Mouse (Mus musculus) heart, embryonic 13.5 days (tissue): Measurements from ENCODE around the gene Tnp2. TPM values are rescaled to one million over a fixed set of nuclear protein-coding genes. Genes with fewer than 3 reads are reported as not detected.
"Not testable (repeated sequence)": the region's sequence is repeated elsewhere in the genome, so short reads cannot be mapped to it uniquely, and the experiment has no call there.

Experiments used
- ATAC-seq: fragments of 200-750 bp; cut with Nextera tagmentation; 2 replicates; pipeline ENCODE4 v1.8.0; 2017; ENCODE audit warnings: moderate TSS enrichment; ENCODE audit not compliant: insufficient number of reproducible peaks, low FRiP score, low TSS enrichment; ENCODE audit errors: extremely low read depth
- H3K27ac ChIP-seq: fragments of 300-500 bp; sonication (generic); replicated peaks from 2 replicates; pipeline ENCODE4 v1.5.1; 2015; ENCODE audit warnings: moderate library complexity, mild to moderate bottlenecking, inconsistent platforms
- H3K27me3 ChIP-seq: fragments of 300-500 bp; sonication (generic); replicated peaks from 2 replicates; pipeline ENCODE4 v1.6.1; 2015; ENCODE audit warnings: mild to moderate bottlenecking, inconsistent platforms
- H3K36me3 ChIP-seq: fragments of 300-500 bp; sonication (generic); 2 replicates; pipeline ENCODE4 v1.6.1; 2015; ENCODE audit warnings: mild to moderate bottlenecking, inconsistent platforms
- H3K4me1 ChIP-seq: fragments of 300-500 bp; sonication (generic); 2 replicates; pipeline ENCODE4 v1.6.1; 2015; ENCODE audit warnings: inconsistent platforms
- H3K4me2 ChIP-seq: fragments of 300-500 bp; sonication (generic); 2 replicates; pipeline ENCODE4 v1.6.1; 2015; ENCODE audit warnings: inconsistent platforms, mild to moderate bottlenecking, moderate library complexity
- H3K4me3 ChIP-seq: fragments of 300-500 bp; sonication (generic); 2 replicates; pipeline ENCODE4 v1.5.1; 2015; ENCODE audit warnings: moderate library complexity, mild to moderate bottlenecking, inconsistent platforms
- H3K9ac ChIP-seq: fragments of 300-500 bp; sonication (generic); 2 replicates; pipeline ENCODE4 v1.6.1; 2015; ENCODE audit warnings: inconsistent platforms, mild to moderate bottlenecking, moderate library complexity
- H3K9me3 ChIP-seq: fragments of 300-500 bp; sonication (generic); 2 replicates; pipeline ENCODE4 v1.6.1; 2016; ENCODE audit warnings: inconsistent platforms
- WGBS: fragments of 180-500 bp; shearing (Covaris S2); methylation state at CpG from one replicate; pipeline ENCODE4 v1.1.7; 2015; ENCODE audit warnings: mixed read lengths; 5-methylcytosine and 5-hydroxymethylcytosine counted together
- polyA plus RNA-seq: library from polyadenylated mRNA; unstranded; fragments of >200 nt; fragmentation: Nextera tagmentation; extraction: Ambion mirVana; gene quantifications from 2 replicates; pipeline ENCODE4 v1.2.1, GENCODE M21; 2015

Gene Tnp2
- polyA plus RNA-seq, 1 experiment from 2014 or later = not detected

DNA sequence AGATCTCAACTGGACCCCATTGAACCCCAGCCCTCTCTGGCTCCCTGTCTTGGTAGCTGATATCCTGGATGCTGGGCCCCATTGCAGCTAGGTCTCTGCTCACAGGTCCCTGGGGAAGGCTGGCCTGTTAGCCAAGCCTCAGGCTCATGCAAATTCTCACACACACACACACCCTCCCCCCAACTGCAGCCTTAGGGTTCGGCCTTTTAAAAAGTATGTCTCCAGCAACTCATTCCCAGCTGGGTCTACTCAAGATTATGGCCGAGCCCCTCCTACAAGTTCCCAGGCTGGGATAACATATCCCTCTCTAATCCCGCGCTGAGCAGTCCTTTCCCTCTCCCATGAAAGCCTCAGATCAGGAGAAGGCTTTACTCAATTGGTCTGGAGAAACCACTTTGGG lies 32.9 kb upstream of the Tnp2 start:
- no peak for ATAC-seq

DNA sequence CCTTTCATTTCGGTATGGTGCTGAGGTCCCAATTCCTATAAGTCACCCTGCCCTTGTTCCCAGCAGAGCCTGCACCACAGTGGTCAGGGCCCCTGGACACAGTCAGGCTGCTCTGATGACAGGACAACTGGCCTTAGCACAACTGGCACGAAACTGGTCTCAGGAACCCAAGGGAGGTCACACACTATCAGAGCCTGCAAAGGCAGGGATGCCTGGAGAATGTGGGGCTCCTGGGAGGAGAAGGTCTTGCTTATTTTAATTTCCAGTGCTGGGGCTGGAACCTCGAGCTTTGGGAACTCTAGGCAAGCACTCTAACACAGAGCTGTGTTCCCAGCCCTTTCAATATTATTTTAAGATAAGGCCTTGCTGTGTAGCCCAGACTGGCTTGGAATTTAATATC lies 31.5 kb upstream of the Tnp2 start:
- no peaks in the 10 kb centered on the region for H3K27me3 ChIP-seq

More for the DNA sequence above, 32.9 kb upstream of the Tnp2 start:
- Histone ChIP-seq H3K9ac (no peak overlapping the region), H3K9me3 (no peaks in the 10 kb centered on the region), H3K36me3 (no peaks in the 10 kb centered on the region), H3K4me2 (no peak overlapping the region), H3K27ac (no peak overlapping the region), H3K4me3 (no peak overlapping the region), H3K4me1 (peaks cover 28% of the 10 kb centered on the region), H3K27me3 (no peaks in the 10 kb centered on the region)
- 50% methylated on average over 4 of the region's 4 CpGs for WGBS

DNA sequence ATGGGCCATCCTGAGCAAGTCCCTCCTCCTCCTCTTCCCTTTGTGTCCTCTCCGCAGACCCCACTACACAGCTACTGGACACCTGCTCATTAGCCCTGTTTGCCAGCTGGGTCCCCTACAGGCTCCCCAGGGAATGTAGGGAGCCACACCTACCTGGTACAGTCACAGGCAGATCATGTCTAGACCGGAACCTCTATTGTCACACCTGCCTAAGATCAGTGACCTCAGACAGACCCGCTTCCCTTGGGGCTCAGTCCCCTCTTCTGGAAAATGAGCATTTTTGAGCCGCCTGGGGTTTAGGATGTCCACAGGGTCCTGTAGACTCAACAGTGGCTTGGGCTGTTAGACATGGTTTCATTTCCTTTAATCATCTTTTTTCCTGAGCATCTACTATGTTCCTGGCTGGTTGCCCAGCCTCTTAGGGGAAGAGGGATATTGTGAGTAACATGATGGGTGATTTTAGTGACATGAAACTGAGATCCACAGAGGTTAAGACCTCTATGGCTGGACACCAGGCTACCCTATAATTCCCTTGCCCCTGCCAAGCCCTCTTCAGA lies 30.2 kb upstream of the Tnp2 start:
- Histone ChIP-seq H3K36me3 (no peaks in the 10 kb centered on the region), H3K9me3 (no peaks in the 10 kb centered on the region), H3K27ac (no peak overlapping the region), H3K27me3 (no peaks in the 10 kb centered on the region), H3K4me3 (no peak overlapping the region), H3K4me2 (no peak overlapping the region), H3K4me1 (peaks cover 38% of the 10 kb centered on the region), H3K9ac (no peak overlapping the region)
- ATAC-seq = no peak
- WGBS = 82% methylated on average over 4 of the region's 4 CpGs

More for the DNA sequence above, 31.5 kb upstream of the Tnp2 start:
- 34% methylated on average over 3 of the region's 3 CpGs for WGBS
- H3K4me1 ChIP-seq = peaks cover 30% of the 10 kb centered on the region
- ATAC-seq = no peak
- H3K9me3 ChIP-seq = no peaks in the 10 kb centered on the region
- no peak overlapping the region for H3K4me2 ChIP-seq
- no peak overlapping the region for H3K4me3 ChIP-seq
- no peak overlapping the region for H3K9ac ChIP-seq
- no peaks in the 10 kb centered on the region for H3K36me3 ChIP-seq
- H3K27ac ChIP-seq = peak overlapping the region; percentile 43; the same call in 1 of the 2 replicates

DNA sequence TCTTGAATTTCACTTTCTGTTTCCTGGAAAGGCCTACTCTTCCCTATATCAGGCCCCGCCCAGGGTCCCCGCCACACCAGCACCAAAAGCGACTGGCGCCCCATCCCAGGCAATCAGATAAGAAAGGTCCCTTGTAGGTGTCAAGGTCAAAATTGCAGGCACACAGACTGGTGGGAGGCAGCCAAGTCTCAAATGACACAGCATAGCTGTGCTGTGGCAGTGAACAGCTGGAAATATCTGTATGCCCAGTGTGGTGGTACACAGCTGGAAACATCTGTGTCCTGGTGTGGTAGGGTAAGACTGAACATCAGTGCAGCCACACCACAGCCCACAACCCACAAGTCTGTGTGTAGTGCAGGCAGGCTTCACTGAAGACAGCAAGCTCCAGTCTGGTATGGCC lies 26.4 kb upstream of the Tnp2 start:
- Histone ChIP-seq H3K9ac (no peak overlapping the region), H3K27ac (no peak overlapping the region), H3K4me1 (peaks cover 37% of the 10 kb centered on the region), H3K4me2 (no peak overlapping the region), H3K36me3 (no peaks in the 10 kb centered on the region), H3K27me3 (peaks cover 5% of the 10 kb centered on the region; the same call in 1 of the 2 replicates), H3K4me3 (no peak overlapping the region), H3K9me3 (no peaks in the 10 kb centered on the region)
- ATAC-seq = no peak
- WGBS = 38% methylated on average over 4 of the region's 4 CpGs

DNA sequence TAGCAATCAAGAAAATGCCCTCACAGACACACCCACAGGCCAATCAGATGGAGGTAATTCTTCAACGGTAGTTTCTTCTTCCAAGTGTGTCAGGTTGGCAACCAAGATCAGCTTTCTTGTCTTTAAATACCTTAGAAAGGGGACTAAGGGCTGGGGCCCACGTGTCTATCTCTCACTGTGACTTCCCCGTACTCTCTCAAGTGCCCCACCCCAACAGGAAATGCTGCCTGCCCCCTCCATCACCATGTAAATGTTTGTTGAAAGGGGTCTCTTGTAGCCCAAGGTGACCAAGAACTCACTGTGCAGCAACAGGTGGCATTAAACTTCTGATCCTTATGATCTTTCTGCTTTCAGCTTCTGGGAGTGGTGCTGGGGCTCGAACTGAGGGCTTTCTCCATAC lies 25.3 kb upstream of the Tnp2 start:
- H3K4me2 ChIP-seq = no peak overlapping the region
- no peak for ATAC-seq
- no peak overlapping the region for H3K27ac ChIP-seq
- 75% methylated on average over 4 of the region's 4 CpGs for WGBS
- H3K9me3 ChIP-seq = no peaks in the 10 kb centered on the region
- H3K27me3 ChIP-seq = peaks cover 5% of the 10 kb centered on the region; the same call in 1 of the 2 replicates
- H3K9ac ChIP-seq = no peak overlapping the region
- H3K4me3 ChIP-seq = no peak overlapping the region
- H3K36me3 ChIP-seq = no peaks in the 10 kb centered on the region
- peaks cover 30% of the 10 kb centered on the region for H3K4me1 ChIP-seq

DNA sequence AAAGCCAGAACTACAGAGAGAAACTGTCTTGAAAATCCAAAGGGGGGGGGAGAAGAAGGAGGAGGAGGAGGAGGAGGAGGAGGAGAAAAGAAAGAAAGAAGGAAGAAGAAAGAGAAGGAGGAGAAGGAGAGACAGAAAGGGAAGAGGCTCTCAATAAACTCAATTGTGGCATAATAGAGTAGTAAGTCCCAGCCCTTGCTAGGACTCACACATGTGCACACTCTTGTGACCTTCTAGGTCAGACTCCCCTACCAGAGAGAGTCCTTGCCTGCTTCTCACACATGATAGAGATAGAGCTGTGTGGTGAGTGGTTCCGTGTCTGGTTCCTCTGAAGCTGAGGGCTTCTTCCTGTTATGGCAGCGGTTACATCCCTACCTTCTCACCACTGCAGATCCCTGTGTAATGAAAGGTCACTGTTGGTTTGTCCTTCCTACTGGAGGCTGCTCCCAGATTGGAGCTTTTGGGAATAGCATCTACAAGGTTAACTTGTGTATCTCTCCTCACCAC lies 24.5 kb upstream of the Tnp2 start, which contains the start of gene Gm11172:
Gene Gm11172, plus strand, starts transcription at position 51 of the 507 bp plus-strand sequence.
- Histone ChIP-seq H3K27me3 (peaks cover 5% of the 10 kb centered on the region; the same call in 1 of the 2 replicates), H3K4me3 (no peak within 1 kb of the TSS), H3K4me1 (peaks cover 30% of the 10 kb centered on the region), H3K9ac (no peak within 1 kb of the TSS), H3K9me3 (no peaks in the 10 kb centered on the region), H3K27ac (no peak within 1 kb of the TSS), H3K4me2 (no peak within 1 kb of the TSS), H3K36me3 (no peaks in the 10 kb centered on the region)
- WGBS = 67% methylated on average over 2 of the region's 2 CpGs
- no peak for ATAC-seq

DNA sequence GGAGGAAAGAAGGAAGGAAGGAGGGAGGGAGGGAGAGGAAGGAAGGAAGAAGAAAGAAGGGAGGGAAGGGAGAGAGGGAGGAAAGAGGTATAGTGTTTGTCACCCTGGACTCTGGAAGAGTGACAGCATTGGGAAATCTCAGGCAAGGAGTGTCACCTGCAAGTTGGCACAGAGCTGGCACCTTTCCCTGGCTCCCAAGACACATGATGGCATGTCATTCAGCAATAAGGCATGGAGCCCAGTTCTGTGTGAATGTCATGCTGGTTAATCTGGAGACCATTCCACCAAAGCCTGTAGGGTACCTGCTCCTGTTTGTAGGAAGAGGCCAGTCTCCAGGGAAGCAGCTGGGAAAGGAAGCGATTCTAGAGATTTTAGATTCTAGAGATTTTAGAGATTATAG lies 21.9 kb upstream of the Tnp2 start:
- 76% methylated on average over 1 of the region's 1 CpGs for WGBS
- no peak overlapping the region for H3K27ac ChIP-seq
- peaks cover 8% of the 10 kb centered on the region for H3K27me3 ChIP-seq
- no peak overlapping the region for H3K9ac ChIP-seq
- no peak for ATAC-seq
- H3K4me2 ChIP-seq = no peak overlapping the region
- peaks cover 21% of the 10 kb centered on the region for H3K4me1 ChIP-seq
- H3K9me3 ChIP-seq = no peaks in the 10 kb centered on the region
- H3K36me3 ChIP-seq = no peaks in the 10 kb centered on the region
- no peak overlapping the region for H3K4me3 ChIP-seq

DNA sequence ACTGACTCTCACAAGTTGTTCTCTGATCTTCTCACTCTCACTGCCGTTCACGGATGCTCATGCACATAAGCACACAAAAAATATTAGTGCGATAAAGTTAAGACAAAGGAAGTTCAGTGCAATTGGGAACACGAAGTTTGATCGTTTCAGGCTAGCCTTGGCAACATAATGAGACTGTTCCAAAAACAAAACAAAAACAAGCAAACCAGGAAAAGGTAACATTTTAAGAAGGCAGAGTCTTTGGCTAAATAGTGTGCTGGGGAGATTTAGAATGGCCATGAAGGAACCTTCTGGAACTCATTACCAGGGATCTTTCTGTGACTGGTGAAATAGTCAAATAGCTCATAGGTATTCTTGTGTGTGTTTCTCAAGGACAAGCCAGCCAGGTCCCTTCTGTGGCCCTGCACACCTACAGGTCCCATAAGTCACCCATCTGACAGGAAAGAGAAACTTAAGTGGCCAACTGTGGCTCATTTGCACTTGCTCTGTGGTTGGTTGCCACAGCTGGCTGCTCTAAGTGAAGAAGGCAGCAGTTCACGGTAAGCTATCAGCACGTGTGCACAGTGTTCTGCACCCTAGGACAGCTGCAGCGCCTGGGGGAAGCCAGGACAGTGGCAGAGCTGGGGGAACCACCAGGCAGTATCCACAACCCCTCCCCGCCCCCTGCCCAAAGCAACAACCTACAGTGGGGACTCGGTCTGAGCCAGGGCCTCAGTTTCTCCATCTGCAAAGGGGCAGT lies 17.5 kb upstream of the Tnp2 start, which contains the start of gene Prm1:
Gene Prm1, minus strand, starts transcription at position 51 of the 739 bp plus-strand sequence.
- 71% methylated on average over 10 of the region's 10 CpGs for WGBS
- Histone ChIP-seq H3K9ac (no peak within 1 kb of the TSS), H3K4me3 (no peak within 1 kb of the TSS), H3K4me2 (no peak within 1 kb of the TSS), H3K9me3 (no peaks in the 10 kb centered on the region), H3K27me3 (peaks cover 7% of the 10 kb centered on the region), H3K36me3 (no peaks in the 10 kb centered on the region), H3K4me1 (peaks cover 2% of the 10 kb centered on the region), H3K27ac (no peak within 1 kb of the TSS)
- no peak for ATAC-seq

DNA sequence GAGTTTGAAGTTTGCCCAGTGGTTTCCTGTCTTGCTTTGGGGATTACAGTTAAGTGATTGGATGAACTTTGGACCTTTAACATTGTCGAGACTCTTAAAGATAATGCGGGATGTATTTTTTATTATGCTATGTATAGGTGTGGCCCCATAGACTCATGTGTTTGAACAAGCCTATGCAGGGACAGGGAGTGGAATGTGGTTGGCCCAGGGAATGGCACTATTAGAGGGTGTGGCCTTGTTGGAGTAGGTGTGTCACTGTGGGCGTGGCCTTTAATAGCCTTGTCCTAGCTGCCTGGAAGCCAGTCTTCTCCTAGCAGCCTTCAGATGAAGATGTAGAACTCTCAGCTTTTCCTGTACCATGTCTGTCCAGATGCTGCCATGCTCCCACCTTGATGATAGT lies 14.0 kb upstream of the Tnp2 start:
- H3K4me1 ChIP-seq, H3K4me2 ChIP-seq, H3K27ac ChIP-seq, H3K36me3 ChIP-seq, H3K4me3 ChIP-seq, H3K27me3 ChIP-seq, ATAC-seq, H3K9me3 ChIP-seq, H3K9ac ChIP-seq: not testable (repeated sequence)
- 80% methylated on average over 3 of the region's 3 CpGs for WGBS

DNA sequence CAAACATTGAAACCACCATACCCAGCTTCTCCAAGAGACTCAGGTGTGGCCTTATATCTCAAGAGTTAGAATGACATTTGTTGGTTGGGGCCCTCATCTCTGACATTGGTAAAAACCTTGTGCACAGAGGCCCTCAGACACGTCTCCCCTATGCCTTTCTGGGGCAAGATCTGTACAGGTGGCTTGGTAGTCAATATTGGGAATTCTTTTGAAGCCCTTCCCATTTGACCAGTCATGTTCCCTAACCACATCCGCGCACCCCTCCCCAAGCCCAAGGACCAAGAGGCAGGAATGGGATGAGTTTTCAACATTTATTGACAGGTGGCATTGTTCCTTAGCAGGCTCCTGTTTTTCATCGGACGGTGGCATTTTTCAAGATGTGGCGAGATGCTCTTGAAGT lies 7.6 kb upstream of the Tnp2 start, which contains the start of gene Prm2:
Gene Prm2, minus strand, starts transcription at position 101 of the 400 bp plus-strand sequence.
- WGBS = 69% methylated on average over 6 of the region's 6 CpGs
- no peak for ATAC-seq

DNA sequence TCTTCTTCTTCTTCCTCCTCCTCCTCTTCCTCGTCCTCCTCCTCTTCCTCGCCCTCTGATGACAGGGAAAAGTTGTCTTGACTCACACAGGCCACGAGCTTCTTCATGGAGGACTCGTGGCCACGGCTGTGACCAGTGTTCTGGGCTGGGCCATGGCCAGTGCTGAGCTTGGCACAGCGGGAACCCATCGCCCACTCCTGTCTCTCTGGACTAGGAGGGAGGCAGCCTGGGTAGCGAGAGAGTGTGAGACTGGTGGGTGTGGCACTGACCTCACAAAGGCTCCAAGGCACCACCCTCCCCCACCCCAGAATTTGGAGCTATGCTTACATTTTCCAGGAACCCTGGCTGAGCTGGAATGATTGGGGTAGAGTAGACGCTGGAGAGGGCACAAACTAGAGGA lies 2.2 kb upstream of the Tnp2 start, which contains the start of gene Prm3:
Gene Prm3, minus strand, starts transcription at position 213 of the 400 bp plus-strand sequence.
- no peaks in the 10 kb centered on the region for H3K9me3 ChIP-seq
- ATAC-seq = no peak
- peaks cover 19% of the 10 kb centered on the region for H3K4me1 ChIP-seq
- no peak within 1 kb of the TSS for H3K9ac ChIP-seq
- no peak within 1 kb of the TSS for H3K27ac ChIP-seq
- H3K4me2 ChIP-seq = no peak within 1 kb of the TSS
- H3K27me3 ChIP-seq = peaks cover 38% of the 10 kb centered on the region
- H3K36me3 ChIP-seq = no peaks in the 10 kb centered on the region
- H3K4me3 ChIP-seq = no peak within 1 kb of the TSS
- WGBS = 64% methylated on average over 9 of the region's 9 CpGs

More for the DNA sequence above, 7.6 kb upstream of the Tnp2 start, which contains the start of gene Prm2:
- Histone ChIP-seq H3K36me3 (no peaks in the 10 kb centered on the region), H3K4me2 (no peak within 1 kb of the TSS), H3K9me3 (no peaks in the 10 kb centered on the region), H3K4me3 (no peak within 1 kb of the TSS), H3K4me1 (no peaks in the 10 kb centered on the region), H3K27me3 (peaks cover 51% of the 10 kb centered on the region), H3K27ac (no peak within 1 kb of the TSS), H3K9ac (no peak within 1 kb of the TSS)
